Mouse (Mus musculus) ES-Bruce4 (cell line): Measurements from ENCODE around the gene Cd53. TPM values are rescaled to one million over a fixed set of nuclear protein-coding genes. Genes with fewer than 3 reads are reported as not detected.

Source experiments
- H3K27ac ChIP-seq: 2 replicates; pipeline ENCODE4 v1.5.1; 2012; ENCODE audit warnings: low read length, inconsistent platforms; ENCODE audit not compliant: insufficient read depth
- H3K27me3 ChIP-seq: 2 replicates; pipeline ENCODE4 v1.6.1; 2012; ENCODE audit warnings: mild to moderate bottlenecking, low read length, inconsistent platforms; ENCODE audit not compliant: control insufficient read depth, poor library complexity, insufficient read depth, severe bottlenecking
- H3K36me3 ChIP-seq: 2 replicates; pipeline ENCODE4 v1.6.1; 2012; ENCODE audit warnings: inconsistent platforms, mild to moderate bottlenecking, low read length, moderate library complexity; ENCODE audit not compliant: control insufficient read depth, poor library complexity, insufficient read depth, severe bottlenecking
- H3K4me1 ChIP-seq: one replicate; pipeline ENCODE4 v1.8.1; 2011; ENCODE audit warnings: low read length; ENCODE audit not compliant: control insufficient read depth, insufficient read depth
- H3K4me3 ChIP-seq: 2 replicates; pipeline ENCODE4 v1.5.1; 2011; ENCODE audit warnings: low read depth, mild to moderate bottlenecking, low read length
- H3K9ac ChIP-seq: 2 replicates; pipeline ENCODE4 v1.6.1; 2012; ENCODE audit warnings: low read depth, mild to moderate bottlenecking, inconsistent platforms; ENCODE audit not compliant: poor library complexity, severe bottlenecking
- H3K9me3 ChIP-seq: replicated peaks from 2 replicates; pipeline ENCODE4 v1.6.1; 2012; ENCODE audit warnings: mild to moderate bottlenecking, low read length, inconsistent platforms; ENCODE audit not compliant: control insufficient read depth, poor library complexity, insufficient read depth, severe bottlenecking
- CTCF ChIP-seq: IDR thresholded peaks from one replicate; pipeline ENCODE4 v1.8.1; 2011; ENCODE audit warnings: low read depth, low read length
- EP300 ChIP-seq: IDR thresholded peaks from 2 replicates; pipeline ENCODE4 v1.6.1; 2011; ENCODE audit warnings: low read depth, low read length; ENCODE audit not compliant: insufficient read depth
- POLR2A ChIP-seq: IDR thresholded peaks from one replicate; pipeline ENCODE4 v1.8.1; 2011; ENCODE audit warnings: low read length; ENCODE audit not compliant: insufficient read depth
- polyA plus RNA-seq: library from polyadenylated mRNA; stranded (reverse); fragments of >200 nt; gene quantifications from 2 replicates; pipeline ENCODE4 v1.2.4, GENCODE M21; 2011; ENCODE audit warnings: low read depth; ENCODE audit not compliant: missing spikeins, insufficient read depth, insufficient read length

Gene Cd53
- polyA plus RNA-seq, 1 experiment = not detected

- Histone ChIP-seq H3K27me3 (no peaks in the 10 kb centered on the region), H3K9ac (no peak overlapping the region), H3K36me3 (no peaks in the 10 kb centered on the region), H3K9me3 (no peaks in the 10 kb centered on the region), H3K4me3 (no peak overlapping the region), H3K27ac (no peak overlapping the region), H3K4me1 (no peaks in the 10 kb centered on the region)
- TF ChIP-seq POLR2A = no peak
- TF ChIP-seq CTCF = no peak
- no peak for TF ChIP-seq EP300
These were observed 1.5 kb downstream of the Cd53 start for GRCm38 (mm10) chr3:106788440-106788887.

- Histone ChIP-seq H3K36me3 (no peaks in the 10 kb centered on the region), H3K4me3 (no peak overlapping the region), H3K4me1 (no peaks in the 10 kb centered on the region), H3K27ac (no peak overlapping the region), H3K9ac (no peak overlapping the region), H3K9me3 (no peaks in the 10 kb centered on the region), H3K27me3 (no peaks in the 10 kb centered on the region)
- TF ChIP-seq CTCF (no peak), POLR2A (no peak), EP300 (no peak)
These were observed 2.0 kb downstream of the Cd53 start for GRCm38 (mm10) chr3:106787972-106788371.

DNA sequence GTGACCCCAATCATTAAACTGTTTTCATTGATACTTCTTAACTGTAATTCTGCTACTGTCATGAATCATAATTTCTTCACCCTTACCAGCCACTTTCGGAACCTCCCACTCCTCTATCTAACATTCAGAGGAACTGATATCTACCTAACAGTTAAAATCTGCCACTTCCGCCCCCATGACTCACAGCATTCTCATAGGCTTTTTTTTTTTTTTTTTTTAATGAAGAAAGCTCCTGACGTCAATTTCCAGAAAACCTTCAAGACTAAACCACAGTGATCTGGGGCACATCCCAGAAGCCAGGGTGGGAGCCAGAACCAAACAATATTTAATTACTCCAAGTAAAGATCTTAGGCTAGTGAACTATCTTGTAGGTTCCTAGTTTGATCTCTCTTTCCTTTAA lies 4.8 kb downstream of the Cd53 start:
- H3K36me3 ChIP-seq = no peaks in the 10 kb centered on the region
- H3K4me1 ChIP-seq = no peaks in the 10 kb centered on the region
- no peaks in the 10 kb centered on the region for H3K27me3 ChIP-seq
- no peak for TF ChIP-seq POLR2A
- TF ChIP-seq EP300 = no peak
- TF ChIP-seq CTCF = no peak
- no peak overlapping the region for H3K9ac ChIP-seq
- no peaks in the 10 kb centered on the region for H3K9me3 ChIP-seq
- no peak overlapping the region for H3K27ac ChIP-seq
- no peak overlapping the region for H3K4me3 ChIP-seq

GRCm38 (mm10) chr3:106771834-106772233 lies 18.1 kb downstream of the Cd53 start:
- H3K9me3 ChIP-seq = no peaks in the 10 kb centered on the region
- no peaks in the 10 kb centered on the region for H3K36me3 ChIP-seq
- no peaks in the 10 kb centered on the region for H3K4me1 ChIP-seq
- H3K27me3 ChIP-seq = no peaks in the 10 kb centered on the region
- no peak for TF ChIP-seq CTCF
- TF ChIP-seq POLR2A = no peak
- TF ChIP-seq EP300 = no peak
- no peak overlapping the region for H3K4me3 ChIP-seq
- H3K9ac ChIP-seq = no peak overlapping the region
- H3K27ac ChIP-seq = no peak overlapping the region

GRCm38 (mm10) chr3:106755898-106756297 lies 34.1 kb downstream of the Cd53 start:
- TF ChIP-seq CTCF (no peak), POLR2A (no peak), EP300 (no peak)
- H3K9me3 ChIP-seq = no peaks in the 10 kb centered on the region
- no peaks in the 10 kb centered on the region for H3K36me3 ChIP-seq
- no peaks in the 10 kb centered on the region for H3K27me3 ChIP-seq
- no peak overlapping the region for H3K9ac ChIP-seq
- H3K4me1 ChIP-seq = no peaks in the 10 kb centered on the region
- no peak overlapping the region for H3K27ac ChIP-seq
- no peak overlapping the region for H3K4me3 ChIP-seq

- Histone ChIP-seq H3K9me3 (no peaks in the 10 kb centered on the region), H3K4me1 (no peaks in the 10 kb centered on the region), H3K4me3 (peak overlapping the region; percentile 84), H3K27me3 (no peaks in the 10 kb centered on the region), H3K36me3 (no peaks in the 10 kb centered on the region), H3K9ac (peak overlapping the region; percentile 36), H3K27ac (peak overlapping the region; percentile 10)
- TF ChIP-seq CTCF (peak; percentile 8), EP300 (peak; percentile 42; the same call in 1 of the 2 replicates), POLR2A (no peak)
These were observed 67.7 kb downstream of the Cd53 start for GRCm38 (mm10) chr3:106722028-106722945.
